Mouse (Mus musculus) C2C12 (cell line): Measurements from ENCODE around the gene Tmem26.

Experiments
- CTCF ChIP-seq: IDR thresholded peaks from one replicate; pipeline ENCODE4 v1.5.1; 2011; ENCODE audit not compliant: control insufficient read depth, insufficient read depth, insufficient read length
- MYOD1 ChIP-seq: IDR thresholded peaks from one replicate; pipeline ENCODE4 v1.6.1; 2011; ENCODE audit warnings: low read depth; ENCODE audit not compliant: control insufficient read depth, insufficient read length

GRCm38 (mm10) chr10:68799883-68800282, 76.4 kb downstream of the Tmem26 start:
- TF ChIP-seq CTCF: no peak
- no peak for TF ChIP-seq MYOD1
